Mouse (Mus musculus): ENCODE data around the gene Akap17b. TPM values are rescaled to one million over a fixed set of nuclear protein-coding genes. Genes with fewer than 3 reads are reported as not detected.

The Akap17b gene
- polyA plus RNA-seq, 1 experiment from 2014 or later = 4.3 TPM

Other genes with a start within 250 kb of the Akap17b start
- not detected in 2 replicates for gene Gm6268, start 244.1 kb downstream of the Akap17b start, polyA plus RNA-seq (2014; fragmentation: Nextera tagmentation; extraction: Ambion mirVana)
- not detected in 2 replicates for gene Gm14569, start 153.6 kb downstream of the Akap17b start, polyA plus RNA-seq (2014; fragmentation: Nextera tagmentation; extraction: Ambion mirVana)
- gene Pgrmc1, start 47.2 kb downstream of the Akap17b start, polyA plus RNA-seq (2014; fragmentation: Nextera tagmentation; extraction: Ambion mirVana) = 443 and 490 TPM in 2 replicates
- gene Slc25a43, start 98.3 kb upstream of the Akap17b start, polyA plus RNA-seq (2014; fragmentation: Nextera tagmentation; extraction: Ambion mirVana) = 0.33 and 1.0 TPM in 2 replicates
- gene Slc25a5, start 150.3 kb upstream of the Akap17b start, polyA plus RNA-seq (2014; fragmentation: Nextera tagmentation; extraction: Ambion mirVana) = 805 and 833 TPM in 2 replicates
- 119 and 120 TPM in 2 replicates for gene Ube2a, start 228.5 kb upstream of the Akap17b start, polyA plus RNA-seq (2014; fragmentation: Nextera tagmentation; extraction: Ambion mirVana)
- gene C330007P06Rik, start 228.7 kb upstream of the Akap17b start, polyA plus RNA-seq (2014; fragmentation: Nextera tagmentation; extraction: Ambion mirVana) = 35.6 and 39.5 TPM in 2 replicates

Measured in midbrain, embryonic 11.5 days (tissue).